Mouse (Mus musculus) urinary bladder, postnatal 14 days (tissue): ENCODE data around the gene Sdc1.

Experiments used
- DNase-seq: peaks from one replicate; pipeline ENCODE4 v3.0.0; 2021; ENCODE audit warnings: low spot score

Sdc1 gene

DNA sequence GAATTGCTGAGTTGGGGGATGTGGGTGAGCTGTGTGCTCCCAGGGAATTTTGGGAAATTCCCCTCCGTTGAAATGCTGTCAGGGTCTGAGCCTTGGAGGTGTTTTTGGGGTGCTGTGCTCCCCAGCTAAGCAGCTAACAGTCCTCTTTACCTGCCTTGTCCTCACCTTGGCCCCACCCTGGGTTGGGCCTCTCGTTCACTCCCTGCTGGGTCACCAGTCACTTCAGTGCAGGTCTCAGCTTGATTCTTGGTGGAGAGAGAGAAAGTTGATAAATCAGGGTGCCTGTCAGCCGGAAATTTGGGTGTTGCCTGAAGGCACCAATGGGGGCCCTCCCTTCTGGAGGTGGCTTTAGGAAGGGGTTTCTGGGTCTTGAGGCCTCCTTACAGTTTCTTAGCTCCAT is 11.4 kb downstream of the Sdc1 start:
- peak; percentile 79 for DNase-seq

DNA sequence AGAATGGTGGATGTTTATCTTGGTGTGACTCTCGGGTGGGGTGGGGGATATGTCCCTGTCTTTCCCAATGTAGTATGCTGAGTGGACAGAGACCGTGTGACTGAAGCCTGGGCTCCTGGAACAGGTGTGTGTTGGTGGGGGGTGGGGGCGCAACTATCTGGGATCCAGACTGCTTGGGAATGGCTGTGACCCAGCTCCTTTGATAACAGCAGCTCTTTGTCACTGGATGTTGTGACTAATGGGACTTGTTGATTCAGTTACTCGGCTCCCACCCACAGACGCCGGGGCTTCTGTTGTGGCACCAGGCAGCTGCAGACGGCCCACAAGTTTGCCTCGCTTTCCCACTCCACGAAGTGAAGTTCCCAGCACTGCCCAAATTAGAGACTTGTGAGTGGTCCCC is 13.1 kb downstream of the Sdc1 start:
- no peak for DNase-seq

DNA sequence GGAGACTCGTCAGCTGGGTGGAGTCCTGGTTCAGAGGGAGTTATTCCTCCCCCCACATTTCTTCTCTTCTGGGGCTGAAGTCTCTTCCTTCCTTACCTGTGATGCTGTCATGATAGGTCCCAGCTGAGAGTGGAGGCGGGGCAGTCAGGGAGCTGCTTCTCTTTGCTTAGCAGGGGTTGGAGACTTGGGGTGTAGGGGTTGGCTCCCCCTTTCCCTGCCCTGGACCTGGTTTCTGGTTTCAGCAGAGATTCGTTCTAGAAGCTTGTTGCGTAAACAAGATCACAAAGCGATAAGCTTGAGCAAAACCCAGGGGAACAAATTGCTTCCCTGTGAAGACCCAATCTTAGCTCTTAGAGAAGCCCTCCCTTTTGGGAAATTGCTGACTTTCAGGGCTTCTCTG is 15.4 kb downstream of the Sdc1 start:
- peak; percentile 75 for DNase-seq

DNA sequence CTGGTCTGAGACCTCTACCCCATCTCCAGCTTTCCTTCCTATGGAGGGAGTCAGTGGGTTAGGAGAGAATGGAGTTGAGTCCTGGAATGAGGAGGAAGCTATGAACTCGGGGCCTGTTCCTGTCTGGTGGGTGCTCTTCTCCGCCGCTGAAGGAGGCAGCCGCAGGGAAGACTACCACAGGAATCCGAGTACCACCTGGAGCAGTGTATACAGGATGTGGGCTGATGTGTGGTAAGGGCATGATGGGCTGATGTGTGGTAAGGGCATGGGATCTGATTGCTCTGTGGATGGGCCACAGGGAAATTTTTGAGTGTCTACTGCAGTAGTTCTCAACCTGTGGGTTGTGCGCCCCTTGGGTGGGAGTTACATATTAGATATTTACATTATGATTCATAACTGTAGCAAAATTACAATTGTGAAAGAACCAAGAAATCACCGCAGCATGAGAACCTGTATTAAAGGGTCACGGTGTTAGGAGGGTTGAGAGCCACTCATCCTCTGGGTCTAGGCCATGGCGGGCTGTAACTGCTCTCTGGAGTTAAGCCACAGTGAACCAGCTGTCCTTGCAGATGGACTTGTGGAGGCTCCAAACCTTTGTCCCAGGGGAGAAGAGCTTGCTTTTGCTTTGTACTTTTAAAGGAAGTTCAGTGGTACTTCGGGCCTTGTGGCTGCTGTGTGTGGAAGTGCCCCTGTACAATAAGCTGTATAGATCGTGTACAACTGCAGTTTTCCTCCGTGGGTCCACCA is 16.0 kb downstream of the Sdc1 start:
- no peak for DNase-seq

DNA sequence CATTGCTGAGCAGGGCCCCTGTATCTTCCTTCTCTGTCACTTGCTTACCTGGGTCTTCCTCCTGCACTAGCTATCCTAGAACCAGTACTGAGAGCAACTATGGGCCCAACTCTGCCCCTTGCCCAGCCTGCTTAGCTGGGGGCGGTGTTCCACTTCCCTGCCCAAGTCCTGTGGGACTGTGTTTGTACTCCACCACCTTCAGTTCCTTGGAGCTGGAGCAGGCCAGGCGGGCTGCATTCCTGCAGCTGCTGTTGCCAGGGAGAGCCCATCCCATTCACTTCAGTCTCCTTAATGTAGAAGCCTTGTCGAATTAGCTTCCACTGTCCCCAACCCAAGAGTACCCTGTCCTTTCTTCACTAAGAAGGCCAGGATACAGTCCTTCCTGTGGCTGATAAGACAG is 17.3 kb downstream of the Sdc1 start:
- no peak for DNase-seq

DNA sequence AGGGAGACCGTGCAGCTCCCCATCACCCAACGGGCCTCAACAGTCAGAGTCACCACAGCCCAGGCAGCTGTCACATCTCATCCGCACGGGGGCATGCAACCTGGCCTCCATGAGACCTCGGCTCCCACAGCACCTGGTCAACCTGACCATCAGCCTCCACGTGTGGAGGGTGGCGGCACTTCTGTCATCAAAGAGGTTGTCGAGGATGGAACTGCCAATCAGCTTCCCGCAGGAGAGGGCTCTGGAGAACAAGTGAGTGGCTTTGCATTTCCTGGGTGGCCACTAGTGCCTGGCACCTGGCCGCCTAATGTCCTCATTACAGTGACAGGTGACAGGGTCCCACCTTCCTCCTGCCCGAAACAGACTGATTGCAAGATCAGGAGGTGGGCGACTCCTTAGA is 19.5 kb downstream of the Sdc1 start:
- no peak for DNase-seq

DNA sequence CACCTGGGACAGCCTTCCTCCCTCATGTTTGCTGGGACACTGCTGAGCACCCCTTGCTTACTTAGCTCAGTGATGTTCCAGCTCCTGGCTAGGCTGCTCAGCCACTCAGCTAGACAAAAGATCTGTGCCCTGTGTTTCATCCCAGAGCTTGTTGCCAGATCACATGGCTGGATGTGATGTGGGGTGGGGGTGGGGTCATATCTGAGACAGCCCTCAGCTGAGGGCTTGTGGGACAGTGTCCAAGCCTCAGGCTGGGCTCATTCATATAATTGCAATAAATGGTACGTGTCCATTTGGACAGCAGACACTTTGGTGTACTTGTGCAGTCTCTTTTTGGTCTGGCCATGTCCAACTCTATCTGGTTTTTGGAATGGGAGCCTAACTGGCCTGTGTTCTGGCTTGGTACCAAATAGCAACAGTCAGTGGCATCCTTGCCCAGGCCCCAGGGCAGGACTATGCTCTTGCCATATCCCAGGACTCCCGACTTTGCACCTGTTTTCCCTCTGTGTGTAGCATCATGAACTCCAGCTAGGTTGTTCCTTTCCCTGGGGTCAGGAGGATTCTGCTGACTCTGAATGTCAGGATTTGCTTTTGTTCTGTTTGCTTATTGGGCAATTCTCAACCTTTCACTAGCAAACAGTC is 22.4 kb downstream of the Sdc1 start:
- DNase-seq = no peak

DNA sequence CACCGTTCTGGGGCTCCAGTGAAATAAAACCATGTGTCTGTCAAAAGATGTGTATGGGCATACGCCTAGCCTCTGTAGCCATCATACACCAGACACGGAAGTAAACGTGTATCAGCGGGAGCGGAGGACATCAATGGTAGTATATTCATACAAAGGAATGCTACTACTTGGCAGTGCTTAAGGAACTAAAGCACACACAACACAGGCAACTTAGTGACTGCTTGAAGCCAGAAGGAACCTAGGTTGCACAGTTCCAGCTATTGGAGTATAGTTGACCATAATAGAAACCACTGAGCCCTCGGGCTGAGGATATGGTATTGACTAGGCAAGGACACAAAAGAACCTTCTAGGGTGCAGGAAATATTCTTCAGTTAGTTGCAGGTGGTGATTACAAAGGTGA is 26.8 kb downstream of the Sdc1 start:
- DNase-seq = no peak

DNA sequence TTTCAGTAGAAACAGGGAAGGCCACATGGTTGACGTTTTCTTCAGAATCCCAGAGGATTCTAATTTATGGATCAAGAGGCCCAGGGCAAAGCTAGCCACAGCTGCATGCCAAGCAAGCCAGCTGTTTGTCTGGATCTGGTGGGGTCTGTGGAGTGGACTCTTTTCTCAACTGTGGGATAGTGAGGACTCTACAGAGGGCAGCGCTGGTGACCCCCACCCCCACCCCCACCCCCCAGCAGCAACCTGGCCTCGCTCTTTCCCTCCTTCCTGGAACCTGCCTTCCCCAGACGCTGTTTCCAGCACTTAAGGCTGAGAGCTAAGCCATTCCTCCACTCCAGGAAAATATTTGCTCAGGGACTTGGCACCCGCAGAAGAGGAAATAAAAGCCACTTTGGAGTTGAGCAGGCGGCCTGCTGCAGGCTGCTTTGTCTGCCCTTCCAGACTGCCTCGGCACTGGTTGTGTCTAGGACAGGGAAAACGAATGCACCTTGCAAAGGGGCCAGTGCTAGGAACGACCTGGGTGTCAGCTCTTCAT is 27.4 kb downstream of the Sdc1 start:
- DNase-seq = no peak

DNA sequence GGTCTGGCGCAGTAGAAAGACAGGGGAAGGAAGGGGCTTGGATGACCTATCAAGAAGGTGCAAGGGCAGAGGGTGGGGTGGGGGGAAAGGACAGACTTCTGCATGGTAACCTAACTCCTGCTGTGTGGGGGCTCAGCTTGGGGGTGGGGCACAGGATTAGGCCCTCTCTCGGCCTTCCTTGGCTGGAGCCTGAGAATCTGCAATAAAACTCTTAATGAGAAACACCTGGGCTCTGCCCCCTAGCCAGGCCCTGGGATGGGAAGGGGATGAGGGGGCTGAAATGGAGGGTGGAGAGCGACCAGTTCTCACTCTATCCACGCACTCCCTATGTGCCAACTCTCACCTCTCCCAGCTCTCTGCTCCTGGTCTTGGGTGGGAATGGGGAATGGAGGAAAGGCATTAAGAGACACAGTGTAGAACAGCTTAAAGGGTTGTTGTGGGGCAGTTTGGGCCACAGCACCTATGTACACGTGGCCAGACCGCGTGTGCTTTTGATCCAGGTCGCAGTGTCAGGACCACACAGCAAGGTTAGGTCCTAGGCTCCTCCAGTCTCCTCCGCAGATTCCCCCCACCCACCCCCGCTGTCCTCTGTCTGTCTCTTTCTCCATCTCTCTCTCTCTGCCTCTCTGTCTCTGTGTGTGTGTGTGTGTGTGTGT is 32.4 kb downstream of the Sdc1 start:
- no peak for DNase-seq

DNA sequence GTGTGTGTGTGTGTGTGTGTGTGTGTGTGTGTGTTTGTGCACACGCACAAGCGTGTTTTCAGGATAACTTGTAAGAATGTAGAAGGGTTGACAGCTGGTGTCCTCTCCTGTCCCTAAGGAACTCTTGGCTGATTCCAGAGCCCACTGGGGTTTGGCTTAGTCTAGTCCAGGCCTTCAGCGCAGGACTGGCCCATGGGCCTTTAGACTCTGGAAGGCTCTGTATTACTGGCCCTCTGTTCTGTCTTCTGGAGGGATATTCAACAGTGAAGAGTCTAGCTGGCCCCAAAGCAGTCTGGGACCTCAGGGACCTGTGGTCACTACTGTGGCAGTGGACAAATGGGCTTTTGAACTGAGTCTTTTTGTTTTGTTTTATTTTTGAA is 32.9 kb downstream of the Sdc1 start:
- DNase-seq = no peak

DNA sequence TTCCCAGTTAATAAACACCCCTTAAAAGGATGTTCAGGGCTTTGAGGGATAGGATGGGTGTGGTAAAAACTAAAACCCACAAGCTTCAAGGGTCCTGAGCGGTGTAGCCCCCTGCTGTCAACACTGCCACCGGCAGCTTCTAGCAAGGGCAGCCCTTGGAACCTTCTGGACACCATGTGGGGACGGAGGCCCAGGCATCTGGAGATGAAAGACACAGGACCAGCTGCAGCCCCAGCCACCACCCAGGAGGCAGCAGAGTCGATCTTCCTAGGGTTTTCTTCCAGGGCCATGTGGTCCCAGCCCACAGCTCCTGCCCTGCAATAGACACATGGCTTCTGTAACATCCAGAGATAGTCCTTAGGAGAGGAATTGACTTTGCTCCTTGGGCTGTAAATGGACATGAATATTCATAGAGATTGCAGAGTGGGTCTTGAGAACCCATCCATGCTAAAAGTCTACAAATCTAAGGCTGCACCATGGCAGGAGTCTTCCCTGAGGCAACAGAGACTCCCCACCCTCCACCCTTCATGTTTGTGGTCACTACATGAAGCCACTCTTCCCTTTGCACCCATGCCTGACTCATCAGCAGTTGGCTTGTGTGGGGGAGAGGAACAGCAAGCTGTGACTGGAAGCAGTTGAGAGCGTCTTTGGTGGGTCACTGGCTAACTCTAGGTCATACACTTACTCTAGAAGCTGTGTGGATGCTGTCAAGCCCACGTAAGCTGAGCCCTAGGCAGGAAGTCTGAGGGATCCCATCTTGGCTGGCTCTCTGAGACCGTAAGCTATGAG is 34.0 kb downstream of the Sdc1 start:
- DNase-seq = no peak

DNA sequence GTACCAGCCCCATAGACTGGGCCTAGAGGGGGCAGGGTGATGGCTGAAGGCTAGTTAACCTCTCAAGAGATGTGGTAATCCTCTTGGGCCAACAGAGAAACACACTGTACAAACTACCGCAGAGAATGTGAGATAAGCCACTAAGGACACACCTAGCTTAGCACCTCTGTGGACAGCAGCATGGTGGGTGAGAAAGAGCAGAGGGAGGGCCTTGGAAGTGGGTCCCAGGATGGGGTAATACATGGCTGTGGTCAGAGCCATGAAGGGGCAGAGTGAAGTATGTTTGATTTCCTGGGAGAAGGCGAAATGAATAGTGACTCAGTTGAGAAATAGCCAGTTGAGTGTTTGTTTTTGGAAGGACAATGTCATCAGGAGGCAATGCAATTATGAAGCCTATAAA is 38.0 kb downstream of the Sdc1 start:
- no peak for DNase-seq

DNA sequence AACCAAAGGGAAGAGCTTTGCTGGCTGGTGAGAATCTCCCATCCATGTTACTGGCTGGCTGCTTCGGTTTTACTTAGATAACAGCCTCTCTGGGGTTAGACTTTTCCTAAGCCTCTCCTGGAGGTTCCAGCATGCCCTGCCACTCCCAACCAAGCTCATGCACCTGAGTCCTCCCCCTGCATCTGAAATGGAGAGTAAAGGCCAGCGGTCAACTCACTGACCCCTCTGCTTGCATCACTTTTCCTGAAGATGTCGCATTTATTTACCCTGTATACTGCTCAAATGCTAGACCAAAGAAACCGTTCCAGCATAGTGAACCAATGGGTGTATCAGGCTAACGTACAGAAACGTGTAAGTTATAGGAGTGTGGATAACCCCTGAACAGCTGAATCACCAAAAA is 38.5 kb downstream of the Sdc1 start:
- DNase-seq = no peak

DNA sequence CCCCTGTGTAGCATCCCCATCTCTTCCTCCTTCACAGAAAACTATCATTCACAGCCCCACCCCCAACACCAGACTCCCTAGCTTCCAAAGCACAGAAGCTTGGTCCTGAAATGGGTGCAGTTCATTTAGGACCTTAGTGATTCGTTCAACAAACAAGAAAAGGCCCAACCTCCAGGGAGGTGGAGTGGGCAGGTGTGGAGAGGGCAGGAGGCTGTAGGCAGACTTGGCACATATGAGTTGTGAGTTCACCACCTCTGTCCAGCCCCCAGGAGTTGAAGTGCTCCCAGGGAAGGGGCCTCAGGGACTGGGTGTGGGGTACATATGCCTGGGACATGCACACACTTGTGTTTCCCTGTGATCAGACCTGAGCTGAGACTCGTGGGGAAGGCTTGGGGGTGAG is 39.8 kb downstream of the Sdc1 start:
- no peak for DNase-seq

DNA sequence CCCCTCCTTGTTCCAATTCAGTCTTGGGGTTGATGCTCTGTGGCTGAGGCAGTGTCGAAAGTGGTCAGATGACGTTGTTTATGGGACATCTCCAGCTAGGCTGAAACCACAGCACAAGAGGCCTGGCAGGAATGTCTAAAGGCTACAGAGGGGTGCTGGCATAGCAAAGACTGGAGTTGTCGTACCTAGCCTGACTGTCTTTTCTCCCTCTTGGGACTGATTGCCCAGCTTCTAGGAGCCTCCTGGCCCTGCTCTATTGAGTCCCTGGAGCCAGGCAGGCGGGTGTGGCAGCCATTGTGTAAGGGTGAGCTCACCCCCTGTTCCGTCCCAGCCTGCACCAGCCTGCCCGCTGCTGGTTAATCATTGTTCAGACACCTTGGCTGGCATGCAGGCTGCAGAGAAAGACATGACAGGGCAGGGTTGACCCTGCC is 40.3 kb downstream of the Sdc1 start:
- DNase-seq = peak; percentile 88

DNA sequence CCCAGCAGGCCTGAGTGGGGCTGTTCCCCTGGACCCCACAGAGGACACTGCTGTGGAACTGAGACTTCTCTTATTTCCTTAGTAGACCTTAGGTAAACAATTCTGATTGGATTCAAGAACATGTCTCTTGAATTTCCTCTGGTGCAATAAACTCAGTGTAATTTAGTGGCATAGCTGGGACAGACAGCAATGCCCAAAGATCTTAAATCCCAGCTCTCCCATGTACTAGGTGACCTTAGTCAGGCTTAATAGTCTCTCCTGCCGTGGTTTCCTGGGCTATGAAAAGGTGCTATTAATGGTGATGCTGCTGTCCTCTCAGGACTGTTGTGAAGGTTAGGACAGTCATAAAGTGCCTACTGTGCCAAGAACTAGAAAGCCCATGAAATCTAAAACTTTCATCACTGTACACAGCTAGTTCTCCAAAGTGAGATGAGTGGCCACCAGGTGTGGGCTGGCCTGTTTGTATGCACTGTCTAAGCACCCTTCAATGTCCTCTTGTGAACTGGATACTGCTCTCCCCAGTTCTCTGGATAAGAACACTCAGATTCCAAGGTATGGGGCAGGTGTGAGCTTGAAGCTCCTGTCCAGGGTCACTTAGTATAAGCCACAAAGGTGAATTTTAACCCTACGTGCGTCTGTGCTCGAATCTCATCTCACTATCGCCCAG is 40.9 kb downstream of the Sdc1 start:
- DNase-seq = no peak

DNA sequence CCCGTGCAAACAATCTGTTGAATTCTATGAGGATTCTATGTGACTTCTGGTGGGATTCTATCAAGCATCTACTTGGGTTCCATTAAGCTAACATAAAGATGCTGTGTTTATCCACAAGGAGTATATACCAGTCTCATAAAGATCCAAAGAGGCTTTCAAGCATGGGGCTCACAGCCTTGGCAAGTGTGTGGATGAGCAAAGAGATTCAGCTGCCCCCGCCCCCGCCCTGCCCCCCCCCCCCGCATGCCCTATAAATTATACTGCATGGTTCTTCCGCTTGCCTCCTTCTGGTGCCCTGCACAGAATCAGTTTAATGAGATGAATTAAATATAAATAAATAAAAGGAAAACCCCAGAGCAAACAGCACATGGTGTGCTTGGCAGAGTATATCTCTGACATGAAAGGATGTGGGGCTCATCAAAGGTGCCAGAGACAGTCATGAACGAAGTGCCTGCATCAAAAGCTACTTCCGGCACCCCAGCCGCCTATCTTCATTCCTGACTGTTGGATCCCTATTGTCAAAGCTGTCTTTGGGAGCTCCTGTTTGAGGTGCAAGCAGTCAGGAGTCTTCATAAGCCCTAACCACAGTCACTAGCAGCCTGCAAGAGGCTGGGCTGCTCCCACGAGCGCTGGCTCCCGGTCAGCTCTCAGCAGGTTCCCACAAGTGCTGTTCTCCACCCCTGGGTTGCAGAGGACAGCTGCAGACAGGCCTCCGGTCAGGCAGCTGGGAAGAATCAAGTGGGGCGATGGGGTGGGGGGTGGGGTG is 46.5 kb downstream of the Sdc1 start:
- peak; percentile 67 for DNase-seq

DNA sequence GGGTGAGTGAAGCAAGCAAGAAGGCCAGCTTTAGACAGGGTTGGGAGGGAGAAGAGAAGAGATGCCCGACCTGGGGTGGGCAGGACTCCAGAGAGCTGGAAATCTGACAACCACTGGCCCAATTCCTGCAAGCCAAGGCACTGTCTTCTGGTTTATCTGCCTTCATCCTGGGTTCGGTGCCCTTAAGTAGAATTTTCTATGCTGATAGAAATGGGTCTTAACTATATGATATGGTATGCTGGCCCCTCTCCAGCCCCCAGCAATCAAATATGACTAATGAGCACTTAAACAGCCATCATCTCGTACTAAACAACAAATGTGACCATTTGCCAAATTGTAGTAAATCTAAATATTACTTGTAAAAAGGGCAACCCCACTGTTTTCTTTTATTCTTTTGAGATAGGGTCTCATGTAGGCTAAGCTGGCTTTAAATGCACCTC is 47.1 kb downstream of the Sdc1 start:
- no peak for DNase-seq

DNA sequence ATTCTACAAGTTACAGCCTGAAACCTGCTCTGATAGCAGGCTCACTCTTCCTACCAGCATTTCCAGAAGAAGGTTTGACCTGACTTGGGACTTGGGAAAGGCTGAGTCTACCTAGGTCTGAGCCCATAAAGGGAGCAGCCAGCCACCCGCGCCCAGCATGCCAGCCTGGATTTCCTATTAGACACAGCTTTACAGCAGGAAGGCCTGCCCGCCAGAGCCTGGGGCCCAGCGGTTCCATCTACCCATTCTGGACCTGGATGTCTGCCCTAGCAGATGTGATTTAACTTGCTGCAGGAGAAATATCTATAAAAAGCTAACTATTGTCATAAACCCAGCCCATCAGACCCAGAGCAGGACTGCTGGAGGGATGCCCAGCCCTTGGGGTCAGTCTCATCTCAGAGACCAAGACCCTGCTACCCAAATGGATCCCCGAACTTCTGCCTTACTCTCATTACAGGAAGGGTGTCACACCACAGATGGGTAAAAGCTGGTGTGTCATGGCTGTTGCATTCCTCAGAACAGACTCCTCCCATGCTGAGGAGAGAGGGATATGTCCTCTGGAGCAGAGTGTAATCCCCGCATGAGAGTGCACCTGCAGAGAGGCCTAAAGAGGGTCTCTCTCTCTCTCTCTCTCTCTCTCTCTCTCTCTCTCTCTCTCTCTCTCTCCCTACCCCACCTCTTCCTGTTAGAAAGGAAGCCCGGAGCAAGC is 54.0 kb downstream of the Sdc1 start:
- no peak for DNase-seq
